Mouse (Mus musculus): ENCODE results near the gene Iqcf3.

GRCm38 (mm10) chr9:106561531-106561930 lies at the start of gene Iqcf3:
- no peak for TF ChIP-seq CTCF (IDR thresholded peaks at IDR 0.05; ENCODE audit: control insufficient read depth, insufficient read depth, insufficient read length)
- no peak for TF ChIP-seq MAX (IDR thresholded peaks at IDR 0.05)
- TF ChIP-seq CEBPB (IDR thresholded peaks at IDR 0.05; ENCODE audit: low read depth): no peak
- no peak for TF ChIP-seq USF1 (IDR thresholded peaks at IDR 0.05; ENCODE audit: low read depth)
- TF ChIP-seq MYOG (IDR thresholded peaks at IDR 0.05; ENCODE audit: control insufficient read depth, extremely low read depth, insufficient read length): no peak
- TF ChIP-seq MYOD1 (IDR thresholded peaks at IDR 0.05; ENCODE audit: control insufficient read depth, insufficient read length, low read depth): no peak
- no peak for TF ChIP-seq FOSL1 (IDR thresholded peaks at IDR 0.05; ENCODE audit: insufficient read depth, low read length, poor library complexity, severe bottlenecking)

All from C2C12 (cell line).